Mouse (Mus musculus): ENCODE results near the gene Dnase2a. TPM values are rescaled to one million over a fixed set of nuclear protein-coding genes. Genes with fewer than 3 reads are reported as not detected.

Dnase2a gene
- polyA plus RNA-seq, 1 experiment from 2014 or later: 9.8 TPM

DNA sequence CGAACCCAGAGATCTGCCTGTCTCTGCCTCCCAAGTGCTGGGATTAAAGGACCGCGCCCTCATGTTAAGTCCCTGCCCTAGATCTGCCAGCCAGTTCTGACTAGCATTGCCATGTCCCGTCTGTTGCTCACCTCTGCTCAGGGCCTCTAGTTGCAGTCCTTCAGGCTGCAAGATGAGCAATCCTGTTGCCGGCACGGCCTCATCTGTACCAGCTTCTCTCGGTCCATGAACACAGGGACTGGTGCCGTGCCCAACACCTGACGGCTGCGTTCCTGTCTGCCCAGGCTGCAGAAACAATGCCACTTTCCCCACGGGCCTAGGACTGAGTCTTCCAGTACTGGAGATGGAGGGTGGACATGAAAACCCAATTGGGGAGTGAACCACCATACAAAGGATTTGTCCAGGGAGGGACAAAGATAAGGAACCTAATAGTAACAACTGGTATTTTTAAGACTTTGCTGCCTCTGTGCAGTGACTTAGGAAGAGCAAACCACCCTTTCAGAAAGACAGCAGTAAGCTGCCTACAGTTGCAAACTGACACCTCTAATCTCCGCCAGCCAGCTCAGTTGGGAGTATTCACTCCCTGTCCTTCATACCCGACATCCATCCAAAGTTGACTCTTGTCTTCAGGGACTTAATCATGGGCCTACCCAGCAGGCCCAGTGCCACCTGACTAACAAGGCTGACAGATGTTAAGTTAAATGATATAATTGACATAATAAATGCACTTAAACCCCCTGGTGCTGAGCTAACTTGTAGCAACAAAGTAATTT is 59.4 kb downstream of the Dnase2a start:
- ATAC-seq (ENCODE audit: low FRiP score): no peak
- whole genome bisulfite sequencing: 88% methylated on average over 13 of the region's 13 CpGs
- no peaks in the 10 kb centered on the region for H3K27me3 ChIP-seq
- H3K4me2 ChIP-seq: no peak overlapping the region
- no peak overlapping the region for H3K9ac ChIP-seq
- H3K36me3 ChIP-seq (replicated peaks): peaks cover 25% of the 10 kb centered on the region
- H3K9me3 ChIP-seq: no peaks in the 10 kb centered on the region
- no peak overlapping the region for H3K4me3 ChIP-seq (replicated peaks)
- peaks cover 37% of the 10 kb centered on the region for H3K4me1 ChIP-seq
- 0 out of 2 replicates have a peak overlapping the region, but pooled peaks have one; percentile 13 for H3K27ac ChIP-seq

DNA sequence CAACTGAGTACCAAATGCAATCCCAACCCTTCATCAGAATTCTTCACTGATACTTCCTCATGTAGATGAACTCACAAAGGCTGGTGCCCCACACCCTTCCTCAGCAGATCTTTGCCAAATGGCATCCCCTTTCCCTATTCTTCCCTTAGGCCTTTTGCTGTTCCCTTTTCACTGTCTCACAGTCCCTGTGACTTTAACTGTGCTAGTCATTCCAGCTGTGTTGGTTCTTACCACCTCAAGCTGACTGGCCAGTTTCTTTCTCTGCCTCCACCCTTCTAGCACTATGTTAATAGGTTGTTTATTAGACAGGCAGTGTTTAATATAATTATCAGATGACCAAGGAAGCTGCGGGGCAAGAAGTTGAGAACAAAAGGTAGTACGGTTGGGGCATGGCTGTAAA is 60.3 kb downstream of the Dnase2a start:
- H3K9me3 ChIP-seq: no peaks in the 10 kb centered on the region
- peak overlapping the region; percentile 94 for H3K4me2 ChIP-seq
- peaks cover 37% of the 10 kb centered on the region for H3K4me1 ChIP-seq
- H3K4me3 ChIP-seq (replicated peaks): peak overlapping the region; percentile 63
- H3K27me3 ChIP-seq: no peaks in the 10 kb centered on the region
- H3K9ac ChIP-seq: peak overlapping the region; percentile 90
- ATAC-seq (ENCODE audit: low FRiP score): no peak
- peak overlapping the region; percentile 76 for H3K27ac ChIP-seq
- peaks cover 35% of the 10 kb centered on the region for H3K36me3 ChIP-seq (replicated peaks)
- WGBS: 13% methylated on average over 2 of the region's 2 CpGs

GRCm38 (mm10) chr8:84969241-84970134 is 61.1 kb downstream of the Dnase2a start, which contains the start of the genes Gm49661, Prdx2 and Rnaseh2a:
Gm49661 (minus strand) TSS chr8:84969433.
Prdx2 (plus strand) TSS chr8:84969587.
Rnaseh2a (minus strand) TSS chr8:84969767.
- H3K4me1 ChIP-seq: peaks cover 37% of the 10 kb centered on the region
- WGBS: under 1% methylated on average over 56 of the region's 56 CpGs

DNA sequence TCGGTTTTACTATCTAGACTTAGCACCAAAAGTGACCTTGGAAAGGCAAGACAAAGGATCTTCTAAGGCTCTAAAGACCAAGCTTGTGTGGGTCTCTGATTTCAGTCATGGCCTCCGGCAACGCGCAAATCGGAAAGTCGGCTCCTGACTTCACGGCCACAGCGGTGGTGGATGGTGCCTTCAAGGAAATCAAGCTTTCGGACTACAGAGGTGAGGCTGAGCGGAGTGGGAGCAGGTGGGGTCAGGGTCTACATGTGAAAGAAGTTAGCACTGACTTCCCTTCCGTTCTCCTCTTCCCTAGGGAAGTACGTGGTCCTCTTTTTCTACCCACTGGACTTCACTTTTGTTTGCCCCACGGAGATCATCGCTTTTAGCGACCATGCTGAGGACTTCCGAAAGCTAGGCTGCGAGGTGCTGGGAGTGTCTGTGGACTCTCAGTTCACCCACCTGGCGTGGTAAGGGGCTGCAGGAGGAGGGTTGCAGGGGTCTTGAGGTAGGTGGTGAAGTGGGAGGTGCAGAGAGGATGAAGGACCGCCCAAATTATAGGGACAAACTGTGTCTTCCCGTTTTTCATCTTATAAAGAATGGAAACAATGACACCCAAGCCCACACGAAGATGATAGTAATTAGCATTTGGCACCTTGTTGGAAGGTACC is 61.9 kb downstream of the Dnase2a start:
- Histone ChIP-seq H3K4me2 (peak overlapping the region; percentile 94), H3K27ac (peak overlapping the region; percentile 76), H3K4me1 (peaks cover 35% of the 10 kb centered on the region), H3K27me3 (no peaks in the 10 kb centered on the region), H3K4me3 (replicated peaks) (peak overlapping the region; percentile 63), H3K9ac (peak overlapping the region; percentile 90), H3K9me3 (no peaks in the 10 kb centered on the region), H3K36me3 (replicated peaks) (peaks cover 46% of the 10 kb centered on the region)
- no peak for ATAC-seq (ENCODE audit: low FRiP score)
- 10% methylated on average over 21 of the region's 21 CpGs for WGBS

More at GRCm38 (mm10) chr8:84969241-84970134, 61.1 kb downstream of the Dnase2a start, which contains the start of the genes Gm49661, Prdx2 and Rnaseh2a:
- Histone ChIP-seq H3K4me2 (peak within 1 kb of the TSS; percentile 94), H3K36me3 (replicated peaks) (peaks cover 38% of the 10 kb centered on the region), H3K9ac (peak within 1 kb of the TSS; percentile 90), H3K27ac (peak within 1 kb of the TSS; percentile 76), H3K27me3 (no peaks in the 10 kb centered on the region), H3K9me3 (no peaks in the 10 kb centered on the region), H3K4me3 (replicated peaks) (peak within 1 kb of the TSS; percentile 63)
- ATAC-seq (ENCODE audit: low FRiP score): peak; percentile 77

- peaks cover 46% of the 10 kb centered on the region for H3K36me3 ChIP-seq (replicated peaks)
- 74% methylated on average over 5 of the region's 5 CpGs for WGBS
- peak overlapping the region; percentile 90 for H3K9ac ChIP-seq
- H3K4me2 ChIP-seq: peak overlapping the region; percentile 94
- H3K27ac ChIP-seq: peak overlapping the region; percentile 76; the same call in 1 of the 2 replicates
- H3K9me3 ChIP-seq: no peaks in the 10 kb centered on the region
- no peaks in the 10 kb centered on the region for H3K27me3 ChIP-seq
- ATAC-seq (ENCODE audit: low FRiP score): no peak
- peaks cover 38% of the 10 kb centered on the region for H3K4me1 ChIP-seq
- H3K4me3 ChIP-seq (replicated peaks): peak overlapping the region; percentile 63
These were observed 62.6 kb downstream of the Dnase2a start for GRCm38 (mm10) chr8:84970913-84971312.

Small RNAs within 50 kb of the gene (microRNA-seq; reads per million reads assigned to microRNA genes)
- gene Gm24197: not detected
- gene Mir7069: 9.2 reads per million, percentile 26 among the genes with 10 or more reads in this experiment

Other genes with a start within 250 kb of the Dnase2a start
- gene Ier2, start 245.7 kb upstream of the Dnase2a start, polyA plus RNA-seq (2016; fragmentation: Nextera tagmentation; extraction: Ambion mirVana): 53.7 and 62.2 TPM in 2 replicates
- 55.4 and 59.6 TPM in 2 replicates for gene Trmt1, start 222.3 kb upstream of the Dnase2a start, polyA plus RNA-seq (2016; fragmentation: Nextera tagmentation; extraction: Ambion mirVana)
- 22.8 and 26.6 TPM in 2 replicates for gene Nacc1, start 220.7 kb upstream of the Dnase2a start, polyA plus RNA-seq (2016; fragmentation: Nextera tagmentation; extraction: Ambion mirVana)
- gene Lyl1, start 207.1 kb upstream of the Dnase2a start, polyA plus RNA-seq (2016; fragmentation: Nextera tagmentation; extraction: Ambion mirVana): 3.1 and 3.9 TPM in 2 replicates
- gene G430095P16Rik, start 185.6 kb upstream of the Dnase2a start, polyA plus RNA-seq (2016; fragmentation: Nextera tagmentation; extraction: Ambion mirVana): 2.2 and 3.5 TPM in 2 replicates
- 31.9 and 33.2 TPM in 2 replicates for gene Nfix, start 108.2 kb upstream of the Dnase2a start, polyA plus RNA-seq (2016; fragmentation: Nextera tagmentation; extraction: Ambion mirVana)
- 5.3 and 5.6 TPM in 2 replicates for gene Dand5, start 85.7 kb upstream of the Dnase2a start, polyA plus RNA-seq (2016; fragmentation: Nextera tagmentation; extraction: Ambion mirVana)
- gene Gadd45gip1, start 77.0 kb upstream of the Dnase2a start, polyA plus RNA-seq (2016; fragmentation: Nextera tagmentation; extraction: Ambion mirVana): 43.0 and 44.8 TPM in 2 replicates
- 108 and 118 TPM in 2 replicates for gene Rad23a, start 67.9 kb upstream of the Dnase2a start, polyA plus RNA-seq (2016; fragmentation: Nextera tagmentation; extraction: Ambion mirVana)
- 619 TPM in 2 replicates for gene Calr, start 61.6 kb upstream of the Dnase2a start, polyA plus RNA-seq (2016; fragmentation: Nextera tagmentation; extraction: Ambion mirVana)
- 110 and 111 TPM in 2 replicates for gene Farsa, start 51.6 kb upstream of the Dnase2a start, polyA plus RNA-seq (2016; fragmentation: Nextera tagmentation; extraction: Ambion mirVana)
- 76.7 and 82.9 TPM in 2 replicates for gene Syce2, start 36.4 kb upstream of the Dnase2a start, polyA plus RNA-seq (2016; fragmentation: Nextera tagmentation; extraction: Ambion mirVana)
- gene Gcdh, start 14.6 kb upstream of the Dnase2a start, polyA plus RNA-seq (2016; fragmentation: Nextera tagmentation; extraction: Ambion mirVana): 31.1 and 33.2 TPM in 2 replicates
- gene Klf1, start 6.6 kb upstream of the Dnase2a start, polyA plus RNA-seq (2016; fragmentation: Nextera tagmentation; extraction: Ambion mirVana): 2.4 and 3.5 TPM in 2 replicates
- gene Mast1, start 28.8 kb downstream of the Dnase2a start, polyA plus RNA-seq (2016; fragmentation: Nextera tagmentation; extraction: Ambion mirVana): 29.3 and 35.3 TPM in 2 replicates
- gene Rtbdn, start 38.4 kb downstream of the Dnase2a start, polyA plus RNA-seq (2016; fragmentation: Nextera tagmentation; extraction: Ambion mirVana): 0.88 and 1.6 TPM in 2 replicates
- gene Gm49661, start 60.9 kb downstream of the Dnase2a start, polyA plus RNA-seq (2016; fragmentation: Nextera tagmentation; extraction: Ambion mirVana): not detected in 2 replicates
- gene Prdx2, start 61.0 kb downstream of the Dnase2a start, polyA plus RNA-seq (2016; fragmentation: Nextera tagmentation; extraction: Ambion mirVana): 1,271 and 1,280 TPM in 2 replicates
- gene Rnaseh2a, start 61.2 kb downstream of the Dnase2a start, polyA plus RNA-seq (2016; fragmentation: Nextera tagmentation; extraction: Ambion mirVana): 117 and 124 TPM in 2 replicates
- gene Junb, start 70.2 kb downstream of the Dnase2a start, polyA plus RNA-seq (2016; fragmentation: Nextera tagmentation; extraction: Ambion mirVana): 4.8 and 4.9 TPM in 2 replicates
- 16.1 and 18.2 TPM in 2 replicates for gene Hook2, start 82.0 kb downstream of the Dnase2a start, polyA plus RNA-seq (2016; fragmentation: Nextera tagmentation; extraction: Ambion mirVana)
- gene Best2, start 106.0 kb downstream of the Dnase2a start, polyA plus RNA-seq (2016; fragmentation: Nextera tagmentation; extraction: Ambion mirVana): not detected in 2 replicates
- 140 TPM in 2 replicates for gene Asna1, start 116.7 kb downstream of the Dnase2a start, polyA plus RNA-seq (2016; fragmentation: Nextera tagmentation; extraction: Ambion mirVana)
- gene Trir, start 118.3 kb downstream of the Dnase2a start, polyA plus RNA-seq (2016; fragmentation: Nextera tagmentation; extraction: Ambion mirVana): 156 and 175 TPM in 2 replicates
- gene Tnpo2, start 128.4 kb downstream of the Dnase2a start, polyA plus RNA-seq (2016; fragmentation: Nextera tagmentation; extraction: Ambion mirVana): 45.1 and 50.7 TPM in 2 replicates
- 32.1 and 33.7 TPM in 2 replicates for gene Fbxw9, start 151.5 kb downstream of the Dnase2a start, polyA plus RNA-seq (2016; fragmentation: Nextera tagmentation; extraction: Ambion mirVana)
- 1.3 TPM in 1 of 2 replicates, not detected in the other for gene Gm5741, start 159.4 kb downstream of the Dnase2a start, polyA plus RNA-seq (2016; fragmentation: Nextera tagmentation; extraction: Ambion mirVana)
- 74.2 and 82.3 TPM in 2 replicates for gene Dhps, start 163.2 kb downstream of the Dnase2a start, polyA plus RNA-seq (2016; fragmentation: Nextera tagmentation; extraction: Ambion mirVana)
- 117 and 118 TPM in 2 replicates for gene Wdr83os, start 172.2 kb downstream of the Dnase2a start, polyA plus RNA-seq (2016; fragmentation: Nextera tagmentation; extraction: Ambion mirVana)
- 48.2 and 48.8 TPM in 2 replicates for gene Wdr83, start 172.7 kb downstream of the Dnase2a start, polyA plus RNA-seq (2016; fragmentation: Nextera tagmentation; extraction: Ambion mirVana)
- gene Man2b1, start 174.7 kb downstream of the Dnase2a start, polyA plus RNA-seq (2016; fragmentation: Nextera tagmentation; extraction: Ambion mirVana): 14.9 and 17.8 TPM in 2 replicates
- gene Zfp791, start 214.5 kb downstream of the Dnase2a start, polyA plus RNA-seq (2016; fragmentation: Nextera tagmentation; extraction: Ambion mirVana): 1.4 and 1.7 TPM in 2 replicates
- not detected in 2 replicates for gene Cks1brt, start 243.4 kb downstream of the Dnase2a start, polyA plus RNA-seq (2016; fragmentation: Nextera tagmentation; extraction: Ambion mirVana)

Measured in forebrain, embryonic 12.5 days (tissue).